Mouse (Mus musculus) cerebellum, postnatal 4 days (tissue): Measurements from ENCODE around the gene Otud4.
A peak's percentile ranks its signal among the peaks of the same experiment; 100 is the strongest.
"Not testable (repeated sequence)": the region's sequence is repeated elsewhere in the genome, so short reads cannot be mapped to it uniquely, and the experiment has no call there.

Source experiments
- DNase-seq, 2 experiments: peaks; one replicate each; pipeline ENCODE4 v3.0.0; 2022; ENCODE audit warnings: low spot score in 2 of 2, mixed read lengths in 1 of 2

Otud4 gene

DNA sequence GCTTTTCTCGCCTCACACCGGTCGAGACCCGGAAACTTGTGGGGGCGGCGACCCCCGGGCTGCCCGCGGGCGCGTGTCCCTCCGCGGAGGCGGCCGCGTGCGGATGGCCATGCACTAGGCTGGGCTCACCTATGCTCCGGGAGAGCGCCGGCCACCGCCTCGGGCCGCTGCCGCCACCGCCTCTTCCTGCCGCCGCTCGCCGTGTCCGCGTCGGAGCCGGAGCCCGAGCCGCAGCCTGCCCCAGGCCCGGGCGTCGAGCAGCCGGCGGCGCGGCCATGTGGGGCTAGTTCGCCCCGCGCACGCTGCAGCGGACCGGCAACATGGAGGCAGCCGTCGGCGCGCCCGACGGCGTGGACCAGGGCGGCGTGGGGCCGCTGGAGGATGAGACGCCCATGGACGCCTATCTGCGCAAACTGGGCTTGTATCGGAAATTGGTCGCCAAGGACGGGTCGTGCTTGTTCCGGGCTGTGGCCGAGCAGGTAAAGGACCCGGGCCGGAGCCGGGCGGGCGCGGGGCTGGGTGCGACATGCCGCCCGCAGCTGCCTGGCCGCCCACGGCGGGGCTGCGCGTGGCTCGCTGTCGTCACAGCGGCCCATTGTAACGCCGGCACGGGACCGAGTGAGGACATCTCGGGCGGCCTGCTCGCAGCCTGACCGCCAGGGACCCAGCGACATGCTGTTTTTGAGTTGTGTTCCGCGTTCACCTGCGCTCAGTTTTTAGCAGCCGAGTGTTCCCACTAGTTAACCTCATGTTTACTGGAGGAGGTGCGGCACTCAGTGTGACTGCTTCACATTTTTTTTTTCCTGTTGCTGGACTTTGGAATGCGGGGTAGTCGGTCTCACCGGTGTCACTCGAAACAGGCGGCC lies at the start of gene Otud4:
Gene Otud4 (plus strand): TSS at position 33 of the 866 bp plus-strand sequence.
- peak; percentile 25 to 54 for DNase-seq

GRCm38 (mm10) chr8:79600962-79601361 lies 38.5 kb upstream of the Otud4 start:
- DNase-seq = no peak

- not testable (repeated sequence) for DNase-seq
These were observed 36.2 kb upstream of the Otud4 start for GRCm38 (mm10) chr8:79603204-79603603.

- DNase-seq = no peak
These were observed 33.2 kb upstream of the Otud4 start for GRCm38 (mm10) chr8:79606225-79606624.

DNA sequence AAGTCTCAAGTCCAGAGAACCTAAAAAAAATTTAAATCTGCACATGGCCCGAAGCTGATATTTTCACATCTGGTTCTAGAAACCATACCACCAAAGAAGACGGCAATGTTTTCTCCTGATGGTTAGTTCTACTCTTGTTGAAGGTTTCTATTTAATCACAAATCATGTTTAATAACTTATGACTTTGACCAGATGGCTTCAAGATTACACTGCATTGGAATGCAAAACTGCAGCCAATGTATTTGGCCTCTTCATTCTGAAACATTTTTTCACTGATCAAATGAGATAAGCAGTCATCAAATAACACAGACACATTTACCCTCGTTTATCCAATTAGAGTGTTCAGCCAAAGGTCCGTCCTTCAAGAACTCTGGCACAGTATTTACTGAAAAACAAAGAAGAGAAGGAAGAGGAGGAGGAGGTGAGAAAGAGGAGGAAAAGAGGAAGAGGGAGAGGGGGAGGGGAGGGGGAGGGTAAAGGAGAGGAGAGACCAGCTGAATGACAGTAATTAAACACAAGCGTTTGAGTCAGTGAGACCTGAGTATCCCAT lies 32.6 kb upstream of the Otud4 start:
- DNase-seq = no peak

- DNase-seq = no peak
These were observed 30.7 kb upstream of the Otud4 start for GRCm38 (mm10) chr8:79608701-79609100.

DNA sequence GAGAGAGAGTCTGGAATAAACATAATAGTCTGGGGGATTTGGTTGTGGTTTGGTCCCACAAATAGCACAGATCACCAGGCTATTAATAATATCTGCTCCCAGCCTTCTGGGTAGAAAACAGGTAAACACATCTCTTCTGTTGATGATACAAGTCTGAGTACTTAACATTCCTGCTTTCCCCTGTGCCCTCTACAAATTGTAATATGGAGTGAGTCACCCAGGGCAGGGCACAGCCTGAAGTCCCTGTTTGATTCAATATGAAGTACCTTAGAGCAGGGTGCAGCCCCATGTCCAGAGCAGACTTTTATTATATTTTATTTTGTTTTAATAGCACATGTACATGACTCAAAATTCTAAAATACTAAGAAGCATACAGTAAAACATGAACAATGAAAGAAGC lies 29.1 kb upstream of the Otud4 start:
- no peak for DNase-seq

DNA sequence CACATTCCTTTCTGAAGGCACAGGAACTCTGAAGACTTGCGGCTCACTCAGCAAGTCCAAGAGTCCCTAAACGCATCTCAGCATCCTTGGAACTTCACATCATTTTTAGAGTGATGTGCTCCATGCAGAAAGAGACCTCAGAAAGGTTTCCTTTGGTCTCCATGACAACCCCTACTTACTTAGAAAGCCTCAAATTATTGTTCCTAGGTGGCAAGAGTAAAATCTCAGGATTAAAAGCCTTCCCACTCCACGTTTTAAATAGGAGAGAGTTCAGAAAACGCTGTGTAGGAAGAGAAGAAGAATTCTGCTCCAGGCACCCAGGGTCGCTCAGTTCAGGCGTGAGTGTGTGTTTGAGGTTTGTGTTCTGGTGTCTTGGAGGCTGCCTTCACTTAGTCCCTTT lies 27.1 kb upstream of the Otud4 start:
- no peak for DNase-seq

DNA sequence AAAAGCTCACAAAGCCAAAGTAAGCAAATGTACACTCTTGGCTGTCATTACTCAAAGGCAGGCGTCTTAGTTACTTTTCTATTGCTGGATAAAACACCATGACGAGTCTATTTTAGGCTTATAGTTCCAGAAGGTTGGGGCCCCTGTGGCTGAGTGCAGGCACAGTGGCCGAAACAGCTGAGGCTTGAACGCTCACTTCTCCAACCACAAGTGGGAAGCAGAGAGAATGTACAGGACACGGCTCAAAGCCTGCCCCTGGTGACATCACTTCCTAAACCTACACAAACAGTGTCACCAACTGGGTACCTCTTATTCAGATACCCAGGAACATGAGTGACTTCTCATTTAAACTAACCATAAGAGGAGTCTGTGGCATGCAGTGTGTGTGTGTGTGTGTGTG lies 26.5 kb upstream of the Otud4 start:
- no peak for DNase-seq

DNA sequence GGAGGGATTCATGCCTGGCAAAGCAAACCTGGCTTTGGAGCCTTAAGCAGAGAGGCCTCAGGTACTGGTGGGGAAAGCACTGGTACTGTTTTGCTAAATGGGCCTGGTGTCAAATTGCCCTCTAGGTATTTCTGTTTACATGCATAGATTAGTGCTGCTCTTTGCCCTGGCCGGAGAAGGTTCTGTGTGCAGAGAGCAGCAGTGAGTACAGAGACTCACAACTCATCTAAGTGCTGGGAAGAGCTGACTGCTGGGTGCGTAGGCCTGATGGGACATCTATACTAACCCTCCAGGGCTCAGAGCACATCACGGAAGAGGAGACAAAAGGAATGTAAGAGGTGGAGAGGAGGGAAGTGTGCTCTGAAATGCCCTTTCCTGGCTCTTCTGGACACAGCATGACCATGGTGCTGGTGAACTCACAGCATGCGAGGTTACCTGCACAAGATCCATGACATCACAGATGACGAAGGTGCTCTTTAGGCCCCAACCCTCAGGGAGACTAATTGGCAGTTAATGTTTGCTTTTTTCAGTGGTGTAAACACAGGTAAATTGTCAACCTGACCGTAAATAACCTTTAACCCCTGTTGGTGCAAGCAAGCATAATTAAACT lies 23.6 kb upstream of the Otud4 start:
- no peak for DNase-seq

DNA sequence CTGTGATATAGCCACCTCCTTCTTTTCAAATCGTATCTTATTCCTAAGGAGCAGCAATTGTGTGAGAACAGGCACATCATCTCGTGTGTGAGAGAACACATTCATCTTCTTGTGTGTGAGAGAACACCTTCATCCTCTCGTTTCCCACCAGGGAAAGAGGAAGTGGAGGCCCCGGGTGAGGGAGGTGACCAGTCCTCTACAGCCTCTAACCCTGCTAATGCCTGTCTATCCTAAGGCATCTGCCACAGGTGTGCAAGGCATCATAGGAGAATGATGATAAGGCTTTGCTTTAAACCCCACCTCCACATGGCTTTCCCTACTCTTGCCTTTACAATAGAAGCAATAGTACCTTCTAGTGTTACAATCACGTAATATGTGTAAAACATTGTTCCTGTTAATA lies 20.5 kb upstream of the Otud4 start:
- no peak for DNase-seq

GRCm38 (mm10) chr8:79619353-79619752 lies 20.1 kb upstream of the Otud4 start:
- no peak for DNase-seq

DNA sequence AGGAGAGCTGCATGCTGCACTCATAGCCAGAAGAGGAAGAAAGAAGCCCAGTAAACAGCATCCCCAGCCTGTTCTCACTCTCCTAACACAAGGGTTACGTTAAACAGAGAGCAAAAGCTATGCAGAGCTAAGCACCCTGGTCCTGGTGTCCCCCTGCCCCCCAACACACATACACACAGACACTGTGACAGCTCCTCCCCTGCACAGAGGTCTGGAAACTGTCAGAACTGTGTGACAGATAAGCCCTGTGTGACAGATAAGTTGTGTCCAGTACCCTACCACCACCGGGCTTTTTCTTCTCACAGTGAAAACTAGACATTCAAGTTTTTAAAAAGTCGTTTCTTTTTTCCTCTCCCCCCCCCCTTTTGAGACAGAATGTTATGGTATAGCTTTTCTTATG lies 19.4 kb upstream of the Otud4 start:
- no peak for DNase-seq

DNA sequence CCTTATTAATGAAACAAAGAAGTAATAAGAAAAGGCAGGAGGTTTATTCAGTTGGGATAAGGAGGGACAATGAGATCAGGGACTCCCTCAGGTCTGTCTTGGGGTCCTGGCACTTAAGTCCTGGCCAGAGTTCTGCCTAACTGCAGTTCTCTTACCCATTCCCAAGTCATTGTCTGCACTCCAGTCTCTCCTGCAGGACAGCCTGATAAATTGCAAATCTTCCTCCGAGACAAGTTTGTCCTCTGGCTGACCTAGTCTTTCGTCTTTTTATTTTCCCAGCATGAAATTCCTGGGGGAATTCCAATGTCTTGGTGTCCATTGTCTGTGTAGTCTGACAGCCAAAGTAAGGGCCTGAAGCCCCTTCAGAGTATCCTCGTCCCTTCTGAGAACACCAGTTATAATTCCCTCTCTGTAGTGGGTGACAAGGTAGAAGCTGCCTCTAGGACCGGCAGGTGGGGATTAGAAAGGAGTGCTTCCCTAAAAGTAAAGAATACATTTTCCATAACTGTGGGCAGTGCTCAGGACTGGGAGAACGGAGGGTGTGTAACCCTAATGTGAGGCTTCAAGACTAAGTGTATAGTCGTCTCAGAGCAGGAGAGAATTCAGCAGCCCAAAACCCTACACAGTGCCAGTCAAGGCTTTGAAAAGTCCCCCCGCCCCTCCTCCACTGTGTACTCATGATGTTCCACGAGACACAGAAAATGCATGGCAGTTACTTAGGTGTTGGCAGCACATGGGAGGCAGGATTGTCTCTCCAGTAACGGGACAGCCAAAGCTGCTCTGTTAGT lies 18.7 kb upstream of the Otud4 start:
- DNase-seq = no peak

GRCm38 (mm10) chr8:79622346-79622745 lies 17.1 kb upstream of the Otud4 start:
- no peak for DNase-seq

GRCm38 (mm10) chr8:79623351-79623750 lies 16.1 kb upstream of the Otud4 start:
- no peak for DNase-seq

GRCm38 (mm10) chr8:79624416-79624815 lies 15.0 kb upstream of the Otud4 start:
- no peak for DNase-seq

DNA sequence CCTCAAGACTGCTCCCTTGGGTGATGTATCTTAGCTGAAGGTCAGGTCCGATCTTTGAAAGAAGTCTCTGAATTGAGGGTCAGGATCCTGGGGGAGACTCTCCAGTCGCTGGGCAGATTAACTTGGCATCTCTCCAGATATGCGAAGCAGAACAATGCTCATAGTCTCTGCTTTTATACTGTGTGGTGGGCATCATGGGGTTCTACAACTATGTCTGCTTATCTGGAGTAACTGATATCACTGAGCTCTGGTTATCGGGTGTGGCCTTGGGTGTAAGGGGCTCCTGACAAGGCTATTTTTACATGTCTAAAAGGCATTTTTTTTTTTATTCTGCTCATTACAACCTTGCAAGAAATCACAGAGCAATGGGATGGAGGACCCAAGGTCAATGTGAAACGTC lies 13.2 kb upstream of the Otud4 start:
- no peak for DNase-seq

- no peak for DNase-seq
These were observed 3.9 kb upstream of the Otud4 start for GRCm38 (mm10) chr8:79635491-79635890.

DNA sequence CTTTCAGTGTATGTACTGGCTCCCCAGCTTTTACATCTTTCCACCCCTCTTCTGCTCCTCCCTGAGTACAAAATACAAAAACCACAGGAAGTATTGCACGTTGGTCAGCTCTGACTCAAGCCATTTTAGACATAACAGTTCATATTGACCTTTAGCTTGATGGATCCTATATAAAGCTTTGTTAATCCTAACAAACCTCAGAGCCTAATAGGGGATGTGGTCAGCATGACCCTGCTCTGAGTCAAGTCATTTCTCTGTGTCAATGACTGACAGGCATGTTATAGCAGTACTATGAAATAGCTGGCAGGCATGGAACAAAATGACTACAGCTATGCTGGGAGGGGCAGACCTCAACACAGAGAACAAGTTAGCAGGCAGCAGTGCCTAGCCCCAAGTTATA lies 3.3 kb upstream of the Otud4 start:
- DNase-seq = no peak

GRCm38 (mm10) chr8:79637237-79637636 lies 2.2 kb upstream of the Otud4 start:
- no peak for DNase-seq

DNA sequence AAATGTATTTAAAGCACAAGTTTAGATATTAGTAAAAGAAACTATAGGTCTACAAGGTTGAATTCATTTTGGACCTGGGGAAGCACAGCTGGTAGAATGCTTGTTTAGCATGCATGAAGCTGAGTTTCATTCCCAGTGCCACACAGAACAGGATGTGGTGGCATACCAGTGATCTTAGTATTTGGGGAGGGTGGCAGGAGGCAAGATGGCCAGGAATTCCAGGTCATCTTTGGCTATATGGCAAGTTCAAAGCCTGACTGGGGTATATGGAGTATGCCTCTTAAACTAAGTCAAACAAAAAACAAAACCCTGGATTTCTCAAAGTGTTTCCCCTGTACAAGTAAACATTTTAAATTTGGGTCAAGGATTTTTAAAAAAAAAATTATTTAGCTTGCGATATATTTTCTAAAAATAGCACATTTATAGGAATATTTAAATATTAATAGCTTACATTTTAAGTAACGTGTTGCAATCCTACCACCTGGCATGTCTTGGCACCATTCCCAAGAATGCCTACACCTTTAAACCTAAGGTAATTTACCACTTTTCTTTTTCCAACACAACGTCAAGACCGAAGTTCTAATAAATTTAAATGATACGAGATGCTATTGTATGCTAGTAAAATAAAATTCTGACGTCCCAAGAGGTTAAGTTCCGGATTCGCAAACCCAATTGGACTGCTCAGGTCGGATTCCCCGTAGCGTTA lies 1.3 kb upstream of the Otud4 start:
- peak in 1 of 2 experiments; percentile 15 for DNase-seq
